Mouse (Mus musculus): ENCODE measurements around the gene Iqch.

Iqch gene

DNA sequence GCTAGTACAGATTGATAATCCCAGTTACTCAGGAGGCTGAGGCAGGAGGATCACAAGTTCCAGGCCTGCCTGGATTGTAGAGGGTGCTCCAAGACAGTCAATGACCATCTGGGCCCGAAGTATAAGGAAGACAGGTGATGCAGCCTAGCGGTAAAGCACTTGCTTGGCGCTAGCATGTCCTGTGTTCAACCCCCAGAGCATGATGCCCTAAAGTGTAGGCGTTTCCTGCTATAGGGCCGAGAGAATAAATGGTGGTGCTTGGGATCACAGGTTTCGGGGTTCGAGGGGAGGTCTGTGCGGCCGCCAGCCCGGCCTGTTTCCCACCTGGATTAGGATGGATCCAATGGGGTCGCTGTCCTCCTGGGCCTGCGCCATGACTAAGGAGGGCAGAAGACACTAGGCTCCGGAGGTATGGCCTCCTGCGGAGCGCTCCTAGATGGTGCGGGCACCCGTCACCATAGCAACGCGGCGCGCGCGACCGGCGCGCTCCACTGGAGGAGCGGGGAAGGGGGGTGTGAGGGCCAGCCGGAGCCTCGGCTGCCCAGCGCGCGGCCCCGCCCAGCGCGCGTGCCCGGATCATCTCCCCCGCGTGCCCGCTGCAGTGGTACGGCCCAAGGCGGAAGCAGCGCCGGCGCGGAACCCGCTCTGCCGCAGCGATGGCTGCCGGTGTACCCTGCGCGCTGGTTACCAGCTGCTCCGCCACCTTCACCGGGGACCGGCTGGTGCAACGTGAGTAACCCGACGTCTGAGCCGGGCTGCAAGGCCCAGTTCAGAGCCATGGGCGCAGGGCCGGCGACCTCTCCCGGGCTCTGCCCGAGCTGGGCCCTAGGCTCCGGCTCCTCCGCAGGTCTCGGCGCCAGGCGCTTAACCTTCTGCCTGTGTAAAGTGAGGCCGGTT, at the start of gene Iqch, which contains the start of gene Aagab:
Iqch (minus strand) TSS at position 451 of the 897 bp plus-strand sequence.
Aagab (plus strand) TSS at position 618 of the 897 bp plus-strand sequence.
- DNase-seq (ENCODE audit: low read depth) = peak; percentile 93

DNA sequence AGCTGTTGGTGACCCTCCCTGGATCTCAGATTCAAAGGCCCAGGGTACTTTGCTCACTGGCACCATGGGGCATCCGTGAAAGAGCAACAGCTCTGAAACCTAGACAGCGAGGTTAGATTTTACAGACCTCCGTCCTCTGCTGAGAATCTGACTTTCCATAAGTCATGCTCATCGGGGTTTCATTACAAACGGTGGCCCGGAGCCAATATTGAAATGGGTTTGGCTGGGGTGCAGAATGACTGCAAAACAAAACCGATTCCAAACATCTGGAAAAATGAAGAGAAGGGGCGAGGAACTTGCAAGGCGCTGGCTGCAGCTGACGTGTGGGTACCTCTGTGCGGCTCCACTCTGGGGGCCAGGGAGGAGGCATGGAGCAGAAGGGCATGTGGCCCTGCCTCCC, 49.3 kb upstream of the Iqch start:
- DNase-seq (ENCODE audit: low read depth) = no peak

DNA sequence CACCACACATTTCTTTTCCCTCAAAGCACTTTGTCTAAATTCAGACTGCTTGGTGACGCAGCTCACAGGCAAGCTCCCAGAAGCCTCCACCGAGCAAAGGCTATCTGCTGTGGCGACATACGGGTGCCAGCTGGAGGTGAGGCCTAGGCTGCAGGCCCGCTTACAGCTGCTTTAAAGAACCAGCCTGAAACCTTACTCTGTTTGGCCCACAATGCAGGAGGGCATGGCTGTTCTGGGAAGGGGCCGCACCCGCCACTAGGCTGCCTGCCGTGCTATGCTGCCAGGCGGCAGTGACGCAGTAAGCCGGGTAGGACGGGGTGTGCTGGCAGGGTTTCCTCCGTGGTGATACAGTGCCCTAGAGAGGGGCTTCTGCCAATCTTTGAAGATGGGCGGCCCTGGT, 48.6 kb upstream of the Iqch start:
- DNase-seq (ENCODE audit: low read depth) = no peak

DNA sequence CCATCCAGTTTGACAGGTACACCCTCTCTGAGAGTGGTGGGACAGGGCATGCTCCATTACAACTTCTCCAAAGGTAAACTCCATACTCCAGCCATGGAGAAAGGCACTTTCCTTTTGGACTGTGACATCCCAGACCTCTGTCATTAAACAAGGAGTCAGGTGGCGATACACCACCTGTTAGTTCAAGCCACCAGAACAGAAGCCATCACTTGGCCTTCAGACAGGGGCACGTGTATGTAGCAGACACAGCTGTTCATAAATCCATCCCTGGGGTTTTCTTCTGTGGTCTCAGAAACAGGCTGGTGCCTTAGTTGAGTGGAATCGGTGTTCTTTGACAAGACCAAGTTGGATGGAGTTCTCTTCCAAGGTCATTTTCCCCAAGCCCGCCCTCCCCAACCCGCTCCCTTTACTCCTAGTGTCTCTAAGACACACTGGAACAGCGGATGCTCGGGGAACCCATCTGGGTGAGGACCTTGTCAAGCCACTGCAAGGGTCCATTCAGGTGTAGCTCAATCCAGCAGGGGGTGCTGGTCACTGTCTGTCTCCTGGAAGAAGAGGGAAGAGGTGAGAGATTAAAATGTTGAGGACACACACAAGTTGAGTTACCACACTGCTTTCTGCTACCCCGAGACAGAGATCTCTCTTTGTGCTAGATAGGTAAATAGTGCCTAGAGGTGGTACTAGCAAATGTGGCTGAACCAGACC, 47.7 kb upstream of the Iqch start:
- peak; percentile 64 for DNase-seq (ENCODE audit: low read depth)

DNA sequence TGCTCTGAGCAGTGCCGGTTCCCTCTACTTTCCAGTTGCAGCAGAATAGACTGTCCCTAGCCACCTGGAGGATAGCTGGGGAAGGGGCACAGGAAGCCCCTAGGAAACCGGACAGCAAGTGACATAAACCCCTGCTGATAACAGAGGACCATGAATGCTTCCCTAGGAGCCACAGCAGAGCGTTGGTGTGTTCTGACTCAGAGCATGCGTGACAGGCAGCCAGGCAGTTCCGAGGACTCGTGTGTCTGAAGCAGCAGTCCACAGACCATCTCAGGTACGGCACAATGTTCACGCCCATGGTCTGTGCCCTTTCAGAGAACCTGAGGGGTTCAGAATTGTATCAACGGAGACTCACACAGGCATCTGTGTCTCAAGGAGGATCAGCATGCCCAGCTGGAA, 46.2 kb upstream of the Iqch start:
- no peak for DNase-seq (ENCODE audit: low read depth)

DNA sequence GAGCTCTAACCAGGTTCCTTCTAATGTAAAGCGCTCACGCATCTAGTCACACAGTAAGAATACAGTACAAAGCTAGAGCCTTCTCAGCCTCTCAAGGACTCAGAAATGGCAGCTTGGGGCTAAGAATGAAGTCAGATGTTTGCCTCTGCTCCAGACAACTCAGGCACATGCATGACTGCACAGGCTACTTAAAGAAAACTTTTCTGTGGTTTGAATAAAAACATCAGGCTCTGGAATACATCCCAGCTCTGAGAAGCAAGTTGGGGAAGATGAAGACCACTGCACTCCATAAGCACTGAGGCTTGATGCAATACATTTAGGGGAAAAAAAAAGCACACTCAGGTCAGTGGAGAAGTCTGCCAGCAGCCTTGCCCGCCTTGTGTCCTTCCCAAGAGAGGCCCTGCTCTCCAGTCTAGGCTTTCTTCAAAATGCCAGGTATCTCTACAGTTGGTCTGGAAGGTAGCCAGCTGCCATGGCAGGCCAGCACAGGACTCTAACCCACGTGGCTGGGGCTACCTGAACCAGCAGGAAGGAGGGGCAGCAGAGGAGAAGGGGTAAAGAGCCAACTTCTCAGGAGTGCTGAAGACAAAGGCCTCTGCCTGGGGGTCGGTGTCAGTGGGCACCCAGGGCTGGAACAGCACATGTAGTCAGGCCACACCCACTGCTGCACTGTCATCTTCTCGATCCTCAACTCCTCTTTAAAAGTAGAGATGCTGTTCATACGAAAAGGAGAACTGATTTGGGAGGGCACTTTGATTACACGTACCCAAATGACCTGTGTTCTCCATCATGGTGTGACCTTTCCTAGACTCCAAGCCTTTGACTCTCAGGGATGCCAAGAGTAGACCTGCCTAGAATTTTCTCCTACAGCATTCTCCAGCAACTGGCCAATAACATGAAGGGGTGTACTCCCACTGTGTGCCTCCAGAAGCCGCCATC, 45.6 kb upstream of the Iqch start:
- no peak for DNase-seq (ENCODE audit: low read depth)

DNA sequence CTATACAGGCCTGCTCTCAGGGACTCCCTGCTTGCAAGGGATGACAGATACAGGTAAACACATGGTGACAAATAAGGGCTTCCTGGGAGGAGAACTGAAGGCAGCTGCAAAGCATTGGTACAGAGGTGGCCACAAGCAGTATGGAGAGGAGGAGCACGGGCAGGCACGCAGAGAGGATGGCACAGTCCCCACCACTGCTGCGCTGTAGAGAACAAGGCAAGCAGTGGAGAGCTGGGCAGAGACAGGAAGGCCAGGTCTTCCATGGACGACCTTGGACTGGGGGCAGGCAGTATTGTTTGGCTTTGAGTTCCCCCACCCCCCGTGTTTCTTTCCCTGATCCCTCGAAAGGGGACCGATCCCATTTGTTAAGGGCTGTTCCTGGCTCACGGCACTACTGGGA, 42.8 kb upstream of the Iqch start:
- no peak for DNase-seq (ENCODE audit: low read depth)

DNA sequence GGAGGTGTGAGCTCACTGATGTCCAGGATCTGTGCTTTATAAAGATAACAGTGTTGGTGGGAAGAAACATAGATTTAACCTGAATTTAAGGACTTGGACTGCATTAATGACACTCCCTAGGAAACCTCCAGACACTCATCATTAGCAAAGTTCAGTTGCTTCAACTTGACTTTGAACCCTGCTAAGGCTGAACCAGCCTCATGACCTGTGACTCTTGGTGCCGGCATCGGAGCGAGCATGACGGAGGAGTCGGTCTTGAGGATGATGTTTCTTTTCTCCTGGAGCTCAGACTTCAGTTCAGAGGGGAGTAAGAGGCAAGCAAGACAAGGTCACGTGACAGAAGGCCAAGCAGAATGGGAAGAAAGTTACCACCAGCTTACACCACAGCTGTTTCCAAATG, 41.7 kb upstream of the Iqch start:
- DNase-seq (ENCODE audit: low read depth) = no peak

DNA sequence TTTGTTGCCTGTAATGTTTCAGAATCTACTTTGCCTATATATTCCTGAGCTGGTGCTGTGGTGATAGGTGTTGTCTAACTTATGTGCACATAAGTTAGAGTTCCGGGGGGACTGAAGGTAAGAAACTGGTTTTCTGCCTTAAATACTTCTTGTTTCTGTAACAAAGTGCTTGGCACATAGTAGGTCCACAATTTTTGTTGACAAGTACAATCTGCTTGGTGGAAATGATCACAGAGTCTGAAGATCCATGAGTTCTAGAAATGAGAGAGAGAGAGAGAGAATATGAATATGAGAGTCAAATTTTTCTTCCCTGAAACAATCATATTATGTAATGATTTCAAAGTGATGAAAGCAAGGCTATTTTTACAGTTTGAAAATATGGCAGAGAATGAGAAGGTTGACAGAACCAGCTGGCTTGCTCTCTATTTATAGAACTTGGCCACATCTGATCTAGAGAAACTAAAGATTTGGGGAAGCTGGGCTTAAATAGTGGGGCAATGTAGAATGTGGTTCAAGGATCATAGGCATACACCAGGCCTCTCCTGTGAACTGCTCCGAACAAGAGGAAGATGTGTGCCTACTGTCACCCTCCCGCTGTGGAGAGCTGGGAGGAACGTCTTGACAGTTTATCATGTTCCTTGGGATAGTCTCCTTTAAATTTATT, 39.8 kb upstream of the Iqch start:
- DNase-seq (ENCODE audit: low read depth) = no peak

DNA sequence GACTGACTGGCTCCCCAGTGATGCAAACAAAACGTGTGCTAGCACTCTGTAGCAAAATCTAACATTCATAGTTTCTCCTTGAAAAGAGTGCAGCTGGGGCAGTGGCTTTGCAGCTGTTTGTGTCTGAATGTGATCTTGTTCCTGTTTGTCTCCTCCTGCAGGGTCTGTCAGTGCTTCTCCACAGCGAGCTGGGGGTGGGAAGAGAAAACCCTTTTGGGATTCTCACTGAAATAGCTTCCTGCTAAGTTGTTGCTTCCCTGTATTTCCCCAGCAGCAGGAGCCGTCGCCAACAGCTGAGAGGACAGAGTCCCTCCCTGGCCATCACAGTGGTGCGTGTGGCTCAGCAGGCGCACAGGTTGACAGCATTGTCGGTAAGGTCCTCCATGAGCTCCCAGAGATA, 33.8 kb upstream of the Iqch start:
- no peak for DNase-seq (ENCODE audit: low read depth)

DNA sequence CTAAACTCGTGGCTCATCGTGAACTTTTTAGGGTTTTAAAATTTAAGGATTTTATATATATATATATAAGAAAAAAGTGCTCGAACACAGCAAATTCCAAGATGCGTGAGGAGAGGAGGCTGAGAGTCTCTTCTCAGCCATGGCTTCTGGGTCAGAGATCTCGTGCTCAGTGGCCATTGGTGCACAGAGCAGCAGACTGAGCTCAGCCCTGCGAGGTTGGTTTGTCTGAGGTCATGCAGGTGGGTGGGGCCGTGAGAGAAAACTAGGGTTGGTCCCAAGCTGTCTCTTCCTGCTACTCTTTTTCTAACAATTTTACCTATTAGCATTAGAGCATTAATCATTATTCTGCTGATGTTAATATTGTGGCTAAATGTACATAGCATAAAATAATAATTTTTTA, 31.0 kb upstream of the Iqch start:
- DNase-seq (ENCODE audit: low read depth) = no peak

DNA sequence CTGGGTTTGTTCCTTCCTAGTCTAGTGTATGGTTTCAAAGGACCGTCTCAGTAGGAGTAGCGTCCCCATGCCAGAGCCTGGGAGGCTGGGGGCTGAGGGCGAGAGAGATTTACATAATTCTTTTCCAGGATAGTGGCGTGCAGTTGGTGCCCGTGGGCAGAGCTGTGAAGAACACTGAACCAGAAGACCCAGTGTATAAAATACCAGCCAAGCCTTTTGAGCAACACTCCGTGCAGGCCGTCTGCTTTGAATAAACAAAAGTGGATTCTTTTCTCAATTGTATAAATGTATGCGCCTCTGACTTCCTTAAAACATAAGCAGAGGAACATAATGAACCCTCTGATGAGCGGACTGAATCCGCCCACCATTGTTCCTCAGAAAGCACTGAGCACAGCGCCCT, 30.6 kb upstream of the Iqch start:
- no peak for DNase-seq (ENCODE audit: low read depth)

DNA sequence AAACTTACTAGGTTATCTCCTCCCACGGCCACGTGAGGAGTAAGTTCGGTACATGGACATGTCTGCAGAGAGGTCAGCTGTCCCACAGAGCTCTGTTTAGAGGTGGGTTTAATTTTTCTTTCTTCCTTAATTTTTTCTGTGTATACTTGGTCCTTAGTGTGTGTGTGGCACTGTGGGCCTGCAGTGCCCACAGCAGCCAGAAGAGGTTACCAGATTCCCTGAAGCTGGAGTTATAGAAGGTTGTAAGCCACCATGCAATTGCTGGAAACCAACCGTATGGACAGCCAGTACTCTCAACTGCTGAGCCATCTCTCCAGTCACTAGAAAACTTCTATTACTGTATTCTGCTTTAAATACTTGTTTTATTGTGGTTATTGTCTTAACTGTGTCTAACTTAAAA, 29.8 kb upstream of the Iqch start:
- no peak for DNase-seq (ENCODE audit: low read depth)

DNA sequence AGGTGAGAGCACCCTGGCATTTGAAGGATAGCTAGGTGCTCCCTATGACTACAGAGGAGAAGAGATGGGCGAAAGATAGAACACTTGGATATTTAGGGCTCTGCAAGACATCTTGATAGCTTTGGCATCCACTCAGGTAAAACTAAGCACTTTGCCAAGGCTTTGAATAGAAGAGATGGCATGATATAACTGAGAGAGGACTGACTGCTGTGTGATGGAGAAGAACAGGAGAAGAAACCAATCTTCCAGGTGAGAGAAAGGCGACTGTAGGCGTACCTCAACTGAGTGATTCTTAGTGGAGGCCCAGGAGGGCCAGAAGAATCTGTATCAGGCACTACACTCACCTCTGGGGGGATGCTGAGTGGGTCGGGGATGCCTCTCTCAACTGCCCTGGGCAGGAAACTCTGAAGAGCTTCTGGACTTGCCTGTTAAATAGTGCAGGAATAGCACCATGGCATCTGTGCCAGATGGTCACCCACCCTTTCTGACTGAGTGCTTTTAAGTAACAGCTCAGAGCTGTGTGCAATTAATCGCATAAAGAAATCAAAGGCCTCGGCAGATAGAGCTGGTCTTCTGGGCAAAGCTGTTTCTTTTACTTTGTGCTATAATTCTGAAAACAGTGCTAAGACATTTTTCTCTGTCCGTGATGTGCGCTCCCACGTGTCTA, 22.9 kb upstream of the Iqch start:
- no peak for DNase-seq (ENCODE audit: low read depth)

DNA sequence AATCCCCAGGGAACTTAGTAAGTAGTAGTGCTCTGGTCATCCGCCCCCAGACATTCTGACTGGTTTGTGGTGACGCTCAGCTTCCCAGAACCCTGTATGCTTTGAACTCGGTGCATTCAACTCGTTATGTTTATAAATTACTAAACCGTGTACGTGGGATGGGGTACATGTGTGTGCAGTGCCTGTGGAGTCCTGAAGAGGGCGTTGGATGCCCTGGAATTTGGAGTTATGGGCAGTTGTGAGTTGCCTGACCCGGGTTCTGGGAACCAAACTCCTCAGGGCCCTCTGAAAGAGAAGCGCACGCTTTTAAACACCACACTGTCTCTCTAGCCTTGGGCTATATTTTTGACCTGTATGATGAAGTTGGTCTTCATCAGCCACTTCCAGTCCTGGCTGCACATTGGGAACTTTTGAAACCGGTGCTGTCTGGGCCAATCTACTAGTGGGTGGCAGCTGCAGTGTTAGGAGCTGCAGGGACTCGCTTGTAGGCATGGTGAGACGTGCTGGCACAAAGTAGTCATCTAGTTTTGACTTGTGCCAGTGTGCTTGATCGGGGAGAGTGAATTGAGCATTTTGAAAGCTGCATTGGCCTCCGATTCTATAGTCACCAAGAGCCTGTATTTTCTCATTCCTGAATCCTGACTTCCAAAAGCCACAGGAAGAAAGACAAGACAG, 21.7 kb upstream of the Iqch start:
- DNase-seq (ENCODE audit: low read depth) = no peak

DNA sequence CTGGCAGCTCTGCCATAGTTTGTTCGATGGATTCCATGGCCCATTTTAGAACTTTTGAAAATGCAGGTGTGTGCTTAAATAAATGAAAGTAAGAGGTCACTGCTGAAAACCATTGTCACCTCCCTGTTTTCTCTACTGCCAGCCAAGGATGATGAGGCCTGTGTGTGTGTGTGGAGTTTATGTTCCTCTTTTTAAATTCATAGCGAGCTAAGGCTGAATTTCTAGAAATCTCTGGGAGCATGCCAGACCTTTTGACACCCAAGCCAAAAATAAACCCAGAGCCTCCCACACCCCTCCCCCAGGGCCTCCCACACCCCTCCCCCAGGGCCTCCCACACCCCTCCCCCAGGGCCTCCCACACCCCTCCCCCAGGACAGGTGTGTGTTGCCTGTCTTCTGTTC, 15.7 kb upstream of the Iqch start:
- DNase-seq (ENCODE audit: low read depth) = peak; percentile 9

DNA sequence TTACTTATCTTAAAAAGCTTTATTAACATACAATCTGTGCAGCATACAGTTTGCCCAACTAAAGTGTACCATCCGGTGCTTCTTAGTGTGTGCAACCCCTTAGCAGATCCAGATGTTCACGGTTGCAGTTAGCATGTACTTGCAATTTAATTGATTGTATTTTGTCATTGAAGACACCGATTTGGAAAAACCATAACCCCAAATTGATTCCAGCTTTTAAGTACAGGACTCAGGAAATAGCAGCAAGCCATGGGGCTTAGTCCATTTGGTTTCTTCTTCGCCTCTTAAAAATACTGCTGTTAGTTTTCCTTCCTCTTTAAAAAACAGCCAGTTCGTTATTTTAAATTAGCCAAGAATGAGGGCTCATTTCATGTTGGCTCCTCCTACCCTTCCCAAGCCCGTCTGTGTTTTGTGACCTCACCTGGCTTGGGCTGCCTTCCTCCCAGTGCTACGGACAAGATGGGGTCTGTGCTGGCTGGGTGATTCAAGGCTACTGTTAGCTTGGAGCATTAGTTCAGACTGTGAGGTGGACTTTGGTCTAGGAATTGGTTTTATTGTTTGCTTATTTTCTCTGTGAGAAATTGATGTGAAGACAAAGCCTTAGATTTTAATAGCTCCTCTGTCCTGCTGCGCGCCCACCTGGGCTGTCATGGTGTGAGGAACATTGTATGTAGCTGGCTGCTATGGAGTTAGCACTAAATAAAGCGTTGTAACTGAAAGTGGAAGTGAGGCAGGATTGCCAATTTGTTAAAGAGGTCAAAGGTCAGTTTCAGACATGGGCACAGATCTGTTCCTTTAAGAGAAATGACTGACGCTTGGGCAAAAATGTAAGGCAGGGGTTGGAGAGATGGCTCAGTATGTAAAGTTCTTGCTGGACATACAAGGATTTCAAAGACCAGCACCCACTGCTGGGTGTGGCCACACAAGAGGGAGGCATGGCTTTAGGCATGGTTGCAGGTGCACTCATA, 12.0 kb upstream of the Iqch start:
- DNase-seq (ENCODE audit: low read depth) = no peak

DNA sequence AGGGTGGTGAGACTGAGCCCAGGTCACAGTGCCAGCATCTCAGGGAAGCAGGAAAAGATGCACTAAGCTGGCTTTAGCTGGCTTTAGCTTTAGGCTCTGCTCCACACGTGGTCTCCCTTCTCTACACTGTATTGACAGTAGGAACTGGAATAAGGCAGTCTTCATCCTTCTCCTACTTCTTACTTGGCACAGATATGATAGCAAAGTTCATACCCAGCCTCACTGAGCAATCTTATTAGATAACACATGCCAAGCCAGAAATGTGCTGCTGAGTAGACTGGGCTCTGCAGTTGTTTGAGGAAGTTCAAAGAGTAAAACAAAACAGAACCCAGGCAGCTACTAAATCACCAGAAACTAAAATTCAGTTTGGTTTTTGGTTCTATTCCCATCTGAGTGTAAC, 11.3 kb upstream of the Iqch start:
- peak; percentile 22 for DNase-seq (ENCODE audit: low read depth)

Data from 416B (cell line).